Mouse (Mus musculus) bone marrow, adult 2 months (tissue): ENCODE measurements at regions not wholly inside any gene's neighbourhood (a gene's known extent, or its start where the extent isn't known, plus 50 kb on each side); places are given as distances from the start of the nearest gene placed in this dataset.

Experiments
- CTCF ChIP-seq: fragments of 200-500 bp; IDR thresholded peaks from 2 replicates; pipeline ENCODE4 v1.5.1; 2011; ENCODE audit warnings: low read length, control low read depth; ENCODE audit not compliant: control insufficient read depth, insufficient read depth
- POLR2A ChIP-seq: fragments of 200-500 bp; IDR thresholded peaks from 2 replicates; pipeline ENCODE4 v1.6.1; 2011; ENCODE audit warnings: low read depth, mild to moderate bottlenecking, control low read depth, low read length, borderline replicate concordance; ENCODE audit not compliant: control insufficient read depth

- no peak for TF ChIP-seq CTCF
- no peak for TF ChIP-seq POLR2A
These were observed 118.0 kb upstream of the L3mbtl3 start for GRCm38 (mm10) chr10:26493801-26494200.
